Mouse (Mus musculus): ENCODE data around the gene Gfra1. TPM values are rescaled to one million over a fixed set of nuclear protein-coding genes. Genes with fewer than 3 reads are reported as not detected.

Gene Gfra1
- polyA plus RNA-seq, 1 experiment = not detected

DNA sequence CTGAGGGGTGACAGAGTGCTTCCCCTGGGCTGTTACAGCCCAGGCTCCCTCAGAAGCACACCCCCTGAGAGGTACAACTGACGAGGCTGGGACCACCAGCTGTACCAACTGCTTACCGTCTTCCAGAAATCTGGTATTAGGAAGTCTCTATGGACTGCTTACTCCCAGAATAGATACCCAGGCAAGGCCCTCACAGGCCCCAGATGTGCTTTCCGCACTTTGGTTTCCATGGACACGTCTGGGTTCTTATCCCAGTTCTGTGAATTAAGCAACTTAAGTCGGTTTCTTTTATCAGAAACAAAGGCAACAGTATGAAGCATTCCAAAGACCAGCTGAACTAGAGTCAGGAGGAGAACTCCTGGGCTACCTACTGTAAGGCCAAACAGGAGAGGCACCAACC is 126.4 kb downstream of the Gfra1 start:
- no peak for TF ChIP-seq GATA1 (IDR thresholded peaks at IDR 0.05; ENCODE audit: low read length)

DNA sequence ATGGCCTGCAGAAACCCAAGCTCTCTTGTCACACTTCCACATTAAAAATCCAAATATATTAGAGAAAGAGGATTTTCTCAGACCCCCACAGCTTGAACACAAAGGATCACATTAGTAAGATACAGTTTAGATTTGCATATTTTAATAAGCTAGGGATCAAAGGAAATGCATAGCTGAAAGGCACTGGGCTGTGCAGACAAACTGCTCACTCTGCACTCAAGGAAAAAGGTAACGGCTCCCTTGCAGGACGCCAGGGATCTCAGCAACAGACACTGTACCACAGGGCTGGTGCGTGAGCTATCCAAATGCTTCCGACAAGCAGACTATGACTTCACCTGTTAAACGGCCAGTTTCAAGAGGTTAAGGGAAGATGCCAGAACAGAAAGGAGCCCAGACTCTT is 127.7 kb downstream of the Gfra1 start:
- TF ChIP-seq GATA1 (IDR thresholded peaks at IDR 0.05; ENCODE audit: low read length) = no peak

DNA sequence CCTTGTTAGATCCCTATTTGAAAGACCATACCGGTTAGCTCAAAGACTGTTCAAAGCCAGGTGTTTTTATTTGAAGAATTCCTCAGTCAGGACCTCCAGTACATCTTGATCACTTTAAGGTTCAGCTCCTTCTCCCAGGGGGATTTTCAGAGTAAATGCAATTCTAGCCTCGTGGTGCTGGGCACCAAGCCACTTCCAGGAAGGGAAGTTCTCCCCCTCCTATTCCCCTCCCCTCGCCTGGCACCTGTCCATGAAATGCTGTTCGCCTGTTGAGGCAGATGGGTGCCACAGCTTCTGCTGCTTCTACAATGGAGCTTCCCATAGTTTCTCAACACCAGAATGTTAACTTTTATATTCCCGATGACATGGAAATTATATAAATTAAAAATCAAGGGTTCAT is 139.2 kb downstream of the Gfra1 start:
- no peak for TF ChIP-seq GATA1 (IDR thresholded peaks at IDR 0.05; ENCODE audit: low read length)

GRCm38 (mm10) chr19:58315681-58316080 is 140.0 kb downstream of the Gfra1 start:
- TF ChIP-seq GATA1 (IDR thresholded peaks at IDR 0.05; ENCODE audit: low read length) = no peak

GRCm38 (mm10) chr19:58314631-58315030 is 141.1 kb downstream of the Gfra1 start:
- no peak for TF ChIP-seq GATA1 (IDR thresholded peaks at IDR 0.05; ENCODE audit: low read length)

GRCm38 (mm10) chr19:58313785-58314184 is 141.9 kb downstream of the Gfra1 start:
- no peak for TF ChIP-seq GATA1 (IDR thresholded peaks at IDR 0.05; ENCODE audit: low read length)

DNA sequence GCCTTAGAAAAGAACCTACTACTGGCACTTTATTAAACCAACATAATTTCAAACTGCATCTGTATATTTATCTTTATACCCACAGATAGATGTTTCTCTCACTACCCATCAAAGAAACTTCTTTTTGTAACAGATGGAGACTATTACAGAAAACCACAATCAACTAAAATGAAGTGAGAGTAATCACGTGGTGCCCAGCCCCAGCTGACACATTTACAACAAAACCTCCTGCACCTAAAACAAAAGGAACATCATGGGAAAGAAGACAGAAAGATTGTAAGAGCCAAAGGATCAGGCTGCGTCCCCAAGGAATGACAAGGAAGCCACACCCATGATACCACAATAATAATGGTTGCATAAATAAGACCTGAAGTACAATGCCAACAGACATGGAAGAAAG is 143.2 kb downstream of the Gfra1 start:
- no peak for TF ChIP-seq GATA1 (IDR thresholded peaks at IDR 0.05; ENCODE audit: low read length)

GRCm38 (mm10) chr19:58310334-58311315 is 145.1 kb downstream of the Gfra1 start:
- TF ChIP-seq GATA1 (IDR thresholded peaks at IDR 0.05; ENCODE audit: low read length) = no peak

- no peak for TF ChIP-seq GATA1 (IDR thresholded peaks at IDR 0.05; ENCODE audit: low read length)
Observed at GRCm38 (mm10) chr19:58309620-58310275, 146.0 kb downstream of the Gfra1 start.

DNA sequence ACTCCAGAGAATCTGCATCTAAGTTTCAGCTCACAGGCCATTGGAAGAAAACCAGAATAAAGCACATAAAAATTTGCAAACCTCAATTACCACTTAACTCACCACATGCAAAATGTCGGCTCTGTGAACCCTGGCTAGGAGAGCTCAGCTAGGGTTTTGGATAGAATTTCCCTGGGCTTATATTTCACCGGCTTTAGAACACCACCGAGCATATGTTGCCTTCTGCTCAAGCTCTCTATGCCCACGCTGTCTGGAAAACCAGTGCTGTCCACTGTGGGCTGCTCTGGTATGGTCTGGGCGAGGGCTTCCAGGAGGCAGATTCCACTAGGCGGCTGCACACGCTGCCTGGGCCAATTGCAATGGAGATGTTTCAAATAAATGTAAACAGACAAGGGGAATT is 154.6 kb downstream of the Gfra1 start:
- TF ChIP-seq GATA1 (IDR thresholded peaks at IDR 0.05; ENCODE audit: low read length) = no peak

- no peak for TF ChIP-seq GATA1 (IDR thresholded peaks at IDR 0.05; ENCODE audit: low read length)
Observed at GRCm38 (mm10) chr19:58297926-58298325, 157.8 kb downstream of the Gfra1 start.

DNA sequence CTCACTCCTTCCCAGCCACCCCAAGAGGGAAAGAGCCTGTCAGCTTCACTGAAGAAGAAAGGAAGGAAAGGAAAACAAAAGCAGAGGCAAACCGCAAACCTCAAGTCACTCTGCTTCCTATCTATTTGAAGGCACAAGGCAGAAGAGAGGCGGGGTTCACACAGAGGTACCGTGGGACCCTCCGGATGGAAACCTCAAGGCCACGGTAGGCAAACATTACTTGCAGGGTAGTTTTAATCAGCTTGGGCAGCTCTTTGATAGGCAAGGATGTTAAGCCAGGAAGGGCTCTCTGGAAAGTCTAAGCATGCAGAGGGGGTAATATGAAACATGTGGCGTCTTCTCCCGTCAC is 158.9 kb downstream of the Gfra1 start:
- no peak for TF ChIP-seq GATA1 (IDR thresholded peaks at IDR 0.05; ENCODE audit: low read length)

- no peak for TF ChIP-seq GATA1 (IDR thresholded peaks at IDR 0.05; ENCODE audit: low read length)
Observed at GRCm38 (mm10) chr19:58295986-58296841, 159.5 kb downstream of the Gfra1 start.

GRCm38 (mm10) chr19:58288145-58288544 is 167.6 kb downstream of the Gfra1 start:
- no peak for TF ChIP-seq GATA1 (IDR thresholded peaks at IDR 0.05; ENCODE audit: low read length)

DNA sequence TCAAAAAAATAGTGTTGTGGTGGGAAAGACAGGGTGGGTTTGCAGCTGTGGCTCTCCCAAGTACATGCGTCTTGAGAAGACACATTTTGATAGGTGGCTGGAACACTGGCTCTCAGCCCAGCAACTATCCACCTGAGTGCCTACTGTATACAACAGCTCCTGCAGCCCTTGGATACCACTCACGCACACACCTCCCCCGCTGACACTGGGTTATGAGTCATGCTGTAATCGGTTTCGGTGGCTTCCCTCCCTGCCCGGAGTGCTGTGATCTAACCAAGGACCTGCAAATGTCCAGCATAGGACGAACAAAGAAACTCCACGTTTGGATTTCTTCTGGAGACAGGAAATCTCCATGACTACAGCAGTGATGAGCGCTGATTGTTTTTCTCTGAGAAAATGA is 180.4 kb downstream of the Gfra1 start:
- no peak for TF ChIP-seq GATA1 (IDR thresholded peaks at IDR 0.05; ENCODE audit: low read length)

DNA sequence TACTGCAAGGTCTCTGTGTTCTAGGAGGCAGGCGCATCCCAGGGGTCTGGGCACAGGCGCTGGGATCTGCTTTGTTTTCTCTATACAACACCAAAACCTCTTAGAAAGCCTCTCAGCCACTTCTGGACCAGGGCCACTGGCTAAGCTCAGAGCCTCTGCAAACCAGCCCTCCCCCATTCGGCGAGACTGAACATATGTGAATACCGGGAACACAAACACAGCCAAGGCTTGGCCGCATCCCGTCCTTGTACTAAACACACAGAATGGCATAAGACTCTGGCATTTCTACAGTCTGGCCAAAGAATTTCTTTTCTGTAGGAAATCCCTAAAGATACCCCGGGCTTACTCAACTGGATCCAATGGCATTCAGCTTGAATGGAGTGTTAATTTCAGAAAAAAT is 183.9 kb downstream of the Gfra1 start:
- TF ChIP-seq GATA1 (IDR thresholded peaks at IDR 0.05; ENCODE audit: low read length) = no peak
